Comparison of ENCODE assay signal across 6 mouse cellular contexts in genomic region chr8:19648591-19648990, GRCm38 (mm10).
DNase-seq lines count a peak whose midpoint lies in the region.

No protein-coding gene starts in this region.

- DNase-seq in ES-CJ7 (ENCODE audit: low read depth, low spot score) (peak; percentile 51), WW6 (ENCODE audit: low read depth, low spot score) (peak; percentile 7)
- peak; percentile 64 for DNase-seq in Muller cell, postnatal 12 days (ENCODE audit: inconsistent ontology term)
- DNase-seq in brain, adult 2 months (ENCODE audit: low read depth, low spot score): peak; percentile 12
- DNase-seq in cerebellum, postnatal 14 days: peak; percentile 2 to 7
- peak; percentile 1 for DNase-seq in right cerebral cortex, adult 18-20 months

Comparison
In these comparisons a context has a peak if more than half of its experiments do, and no peak if none do; other contexts are left out.
1. Peak in every context shown above with its lines: DNase-seq.
2. DNase-seq: peak in every context shown above with its lines; median percentile 64 in Muller cell, postnatal 12 days; 51 in ES-CJ7; 12 in brain, adult 2 months; 7 in WW6; 4 in cerebellum, postnatal 14 days; 1 in right cerebral cortex, adult 18-20 months.